Mouse (Mus musculus) heart, postnatal 0 days (tissue): Measurements from ENCODE around the gene Scgb1b30. TPM values are rescaled to one million over a fixed set of nuclear protein-coding genes. Genes with fewer than 3 reads are reported as not detected.
"Not testable (repeated sequence)": the region's sequence is repeated elsewhere in the genome, so short reads cannot be mapped to it uniquely, and the experiment has no call there.

ENCODE experiments used
- ATAC-seq: fragments of 200-750 bp; cut with Nextera tagmentation; 2 replicates; pipeline ENCODE4 v1.8.0; 2017; ENCODE audit warnings: low read depth, moderate number of reproducible peaks, moderate library complexity; ENCODE audit not compliant: insufficient read depth
- DNase-seq: peaks from one replicate; pipeline ENCODE4 v3.0.0-alpha.2; 2016; ENCODE audit warnings: low spot score
- H3K27ac ChIP-seq: fragments of 300-500 bp; sonication (generic); 2 replicates; pipeline ENCODE4 v1.5.1; 2014; ENCODE audit warnings: low read depth, mild to moderate bottlenecking
- H3K27me3 ChIP-seq: fragments of 300-500 bp; sonication (generic); 2 replicates; pipeline ENCODE4 v1.6.1; 2014; ENCODE audit warnings: low read length, mixed read lengths; ENCODE audit not compliant: control insufficient read depth, insufficient read depth
- H3K36me3 ChIP-seq: fragments of 300-500 bp; sonication (generic); replicated peaks from 2 replicates; pipeline ENCODE4 v1.6.1; 2014; ENCODE audit warnings: low read length, mixed read lengths; ENCODE audit not compliant: control insufficient read depth, insufficient read depth
- H3K4me1 ChIP-seq: fragments of 300-500 bp; sonication (generic); 2 replicates; pipeline ENCODE4 v1.6.1; 2014; ENCODE audit warnings: antibody characterized with exemption; ENCODE audit not compliant: control insufficient read depth, insufficient read depth
- H3K4me2 ChIP-seq: fragments of 300-500 bp; sonication (generic); 2 replicates; pipeline ENCODE4 v1.6.1; 2014; ENCODE audit warnings: low read depth, mild to moderate bottlenecking, low read length, moderate library complexity
- H3K4me3 ChIP-seq: fragments of 300-500 bp; sonication (generic); 2 replicates; pipeline ENCODE4 v1.5.1; 2014; ENCODE audit warnings: low read depth, low read length
- H3K9ac ChIP-seq: fragments of 300-500 bp; sonication (generic); replicated peaks from 2 replicates; pipeline ENCODE4 v1.6.1; 2014; ENCODE audit warnings: low read depth, low read length, mixed read lengths
- H3K9me3 ChIP-seq: fragments of 300-500 bp; sonication (generic); replicated peaks from 2 replicates; pipeline ENCODE4 v1.6.1; 2016; ENCODE audit warnings: low read length; ENCODE audit not compliant: control insufficient read depth
- CTCF ChIP-seq: IDR thresholded peaks from 2 replicates; pipeline ENCODE4 v1.5.1; 2016; ENCODE audit warnings: antibody characterized with exemption, control low read depth, low read depth
- EP300 ChIP-seq: IDR thresholded peaks from 2 replicates; pipeline ENCODE4 v1.6.1; 2016; ENCODE audit warnings: antibody characterized with exemption, low read depth
- WGBS: fragments of 180-500 bp; shearing (Covaris S2); extraction: QIAGEN DNeasy Blood & Tissue Kit; methylation state at CpG from one replicate; pipeline ENCODE4 v1.1.7; 2014; 5-methylcytosine and 5-hydroxymethylcytosine counted together
- polyA plus RNA-seq: library from polyadenylated mRNA; unstranded; fragments of >200 nt; fragmentation: Nextera tagmentation; extraction: Ambion mirVana; gene quantifications from 2 replicates; pipeline ENCODE4 v1.2.1, GENCODE M21; 2015
- total RNA-seq: library from RNA; depleted of rRNA; stranded (reverse); fragments of >200 nt; gene quantifications from 2 replicates; pipeline ENCODE4 v1.2.3, GENCODE M21; 2014; ENCODE audit warnings: low replicate concordance; rRNA removed

Scgb1b30 gene
- not detected in 2 replicates for total RNA-seq
- polyA plus RNA-seq: not detected in 2 replicates

DNA sequence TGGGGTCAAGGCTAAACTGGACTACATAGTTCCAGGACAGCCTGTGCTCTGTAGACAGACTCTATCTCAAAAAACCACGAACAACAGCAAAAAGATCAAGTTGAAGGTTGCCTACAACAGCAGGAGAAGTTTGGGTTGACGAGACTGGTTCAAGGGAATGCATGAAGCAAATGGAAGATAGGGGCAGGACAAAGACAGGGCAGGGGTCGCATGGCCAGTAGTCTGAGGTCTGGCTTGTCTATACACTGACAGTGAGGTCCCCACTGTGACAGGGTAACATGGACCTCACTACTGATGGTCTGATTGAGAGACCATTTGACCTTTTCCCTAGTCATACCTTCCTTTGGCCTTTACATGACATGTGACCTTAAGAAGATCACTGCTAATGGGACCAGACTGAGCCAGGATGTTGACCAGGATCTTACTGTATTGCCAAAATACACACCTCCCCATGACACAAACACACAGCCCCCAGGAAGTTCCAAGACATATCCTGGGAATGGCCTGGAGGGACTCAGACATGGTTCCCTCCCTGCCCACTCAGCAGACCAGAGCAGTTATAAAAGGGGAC is at the start of gene Scgb1b30:
Gene Scgb1b30 (plus strand): TSS at position 521 of the 571 bp plus-strand sequence.
- DNase-seq (no peak), ATAC-seq (no peak)
- TF ChIP-seq EP300 (no peak), CTCF (no peak)
- H3K4me2 ChIP-seq: no peak within 1 kb of the TSS
- no peak within 1 kb of the TSS for H3K4me3 ChIP-seq
- no peak within 1 kb of the TSS for H3K27ac ChIP-seq
- WGBS: 53% methylated on average over 3 of the region's 3 CpGs
- H3K36me3 ChIP-seq: no peaks in the 10 kb centered on the region
- no peaks in the 10 kb centered on the region for H3K4me1 ChIP-seq
- no peaks in the 10 kb centered on the region for H3K27me3 ChIP-seq
- H3K9me3 ChIP-seq: no peaks in the 10 kb centered on the region
- H3K9ac ChIP-seq: no peak within 1 kb of the TSS

DNA sequence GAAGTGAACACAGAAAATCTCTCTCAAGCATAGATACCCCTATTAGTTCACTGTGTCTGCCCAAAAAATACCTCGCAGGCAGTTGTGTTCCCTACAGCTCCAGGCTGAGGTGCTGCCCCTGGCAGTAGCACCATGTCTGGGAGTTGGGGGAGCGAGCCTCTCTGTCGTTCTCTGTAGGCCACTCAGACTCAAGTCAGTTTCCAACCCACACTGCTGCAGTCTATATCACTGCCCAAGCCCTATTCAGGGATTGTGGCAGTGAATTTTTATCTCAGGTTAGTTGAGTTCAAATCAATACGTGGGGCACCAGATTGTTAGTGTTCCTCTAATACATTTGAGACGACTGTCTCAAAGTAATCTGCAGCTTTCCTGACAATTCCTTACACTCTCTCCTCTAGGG is 27.1 kb upstream of the Scgb1b30 start:
- 67% methylated on average over 5 of the region's 5 CpGs for WGBS
- H3K36me3 ChIP-seq, DNase-seq, H3K27me3 ChIP-seq, H3K27ac ChIP-seq, ATAC-seq, H3K4me2 ChIP-seq, H3K4me3 ChIP-seq, H3K9me3 ChIP-seq, H3K9ac ChIP-seq, H3K4me1 ChIP-seq: not testable (repeated sequence)

DNA sequence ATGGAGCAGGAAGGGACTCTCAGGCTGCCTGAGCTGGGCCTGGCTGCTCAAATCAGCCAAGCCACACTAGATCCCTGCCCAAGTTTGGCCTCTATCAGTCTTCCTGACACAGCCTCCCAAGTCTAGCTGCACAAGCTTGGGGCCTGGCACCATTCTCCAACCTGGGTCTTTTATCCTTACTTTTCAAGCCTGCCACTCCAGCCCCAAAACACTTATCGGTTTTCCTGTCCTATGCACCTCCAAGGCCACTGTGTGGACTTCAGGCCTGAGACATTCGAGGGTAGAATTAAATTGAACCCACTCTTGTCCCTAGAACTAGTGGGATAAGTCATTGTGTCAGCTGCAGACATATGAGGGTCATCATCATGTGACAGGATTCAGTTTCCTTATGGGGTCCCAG is 4.8 kb downstream of the Scgb1b30 start:
- ATAC-seq: no peak
- Histone ChIP-seq H3K36me3 (no peaks in the 10 kb centered on the region), H3K9ac (no peak overlapping the region), H3K4me3 (no peak overlapping the region), H3K4me1 (no peaks in the 10 kb centered on the region), H3K27ac (no peak overlapping the region), H3K4me2 (no peak overlapping the region), H3K9me3 (no peaks in the 10 kb centered on the region), H3K27me3 (no peaks in the 10 kb centered on the region)
- DNase-seq: no peak
- WGBS: 67% methylated on average over 2 of the region's 2 CpGs
- TF ChIP-seq CTCF: no peak
- TF ChIP-seq EP300: no peak

DNA sequence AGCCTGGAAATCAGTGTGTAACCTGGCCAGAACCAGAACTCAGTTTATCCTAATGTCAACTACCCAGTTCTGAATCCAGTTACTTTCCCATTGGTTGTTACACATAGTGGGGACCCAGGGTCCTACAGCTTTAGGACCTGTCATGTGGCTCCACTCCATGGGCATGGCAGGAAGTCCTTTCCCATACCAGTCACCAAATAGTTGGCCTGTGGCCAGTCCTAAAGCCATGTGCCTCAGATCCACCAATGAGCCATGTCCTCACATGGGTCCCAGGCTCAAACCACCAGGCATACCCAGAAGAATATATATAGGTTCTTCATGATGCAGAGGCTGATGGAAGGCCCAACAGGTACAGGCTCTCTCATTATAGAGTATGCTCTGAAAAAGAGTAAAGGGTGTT is 6.0 kb downstream of the Scgb1b30 start:
- no peaks in the 10 kb centered on the region for H3K4me1 ChIP-seq
- H3K27me3 ChIP-seq: no peaks in the 10 kb centered on the region
- H3K4me2 ChIP-seq: no peak overlapping the region
- no peak for ATAC-seq
- H3K27ac ChIP-seq: no peak overlapping the region
- TF ChIP-seq CTCF: no peak
- TF ChIP-seq EP300: no peak
- no peak overlapping the region for H3K4me3 ChIP-seq
- H3K9me3 ChIP-seq: no peaks in the 10 kb centered on the region
- no peak overlapping the region for H3K9ac ChIP-seq
- no peaks in the 10 kb centered on the region for H3K36me3 ChIP-seq
- no peak for DNase-seq

DNA sequence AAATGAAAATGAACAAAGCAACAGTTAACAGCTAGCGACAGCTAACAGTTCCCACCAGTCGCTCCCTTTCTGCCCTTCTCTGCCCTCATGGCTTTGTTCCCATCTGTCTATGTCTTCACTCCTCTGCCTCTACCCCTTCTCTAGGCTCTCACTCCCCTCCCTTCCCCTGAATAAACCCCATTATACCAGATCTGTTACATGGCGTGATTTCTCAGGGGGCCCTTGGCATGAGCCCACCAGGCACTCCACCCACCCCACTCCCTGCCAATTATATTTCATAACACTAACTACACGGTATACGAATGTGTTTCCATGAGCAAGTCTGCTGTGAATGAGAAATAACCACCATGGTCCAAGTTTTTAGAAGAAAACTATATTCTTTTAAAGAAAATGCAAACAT is 14.0 kb downstream of the Scgb1b30 start:
- no peak for ATAC-seq
- H3K36me3 ChIP-seq: peaks cover 30% of the 10 kb centered on the region
- no peak overlapping the region for H3K27ac ChIP-seq
- DNase-seq: no peak
- WGBS: 77% methylated on average over 5 of the region's 5 CpGs
- H3K4me1 ChIP-seq: no peaks in the 10 kb centered on the region
- H3K27me3 ChIP-seq: no peaks in the 10 kb centered on the region
- no peak overlapping the region for H3K4me2 ChIP-seq
- no peak for TF ChIP-seq CTCF
- no peak for TF ChIP-seq EP300
- no peak overlapping the region for H3K9ac ChIP-seq
- no peaks in the 10 kb centered on the region for H3K9me3 ChIP-seq
- no peak overlapping the region for H3K4me3 ChIP-seq

DNA sequence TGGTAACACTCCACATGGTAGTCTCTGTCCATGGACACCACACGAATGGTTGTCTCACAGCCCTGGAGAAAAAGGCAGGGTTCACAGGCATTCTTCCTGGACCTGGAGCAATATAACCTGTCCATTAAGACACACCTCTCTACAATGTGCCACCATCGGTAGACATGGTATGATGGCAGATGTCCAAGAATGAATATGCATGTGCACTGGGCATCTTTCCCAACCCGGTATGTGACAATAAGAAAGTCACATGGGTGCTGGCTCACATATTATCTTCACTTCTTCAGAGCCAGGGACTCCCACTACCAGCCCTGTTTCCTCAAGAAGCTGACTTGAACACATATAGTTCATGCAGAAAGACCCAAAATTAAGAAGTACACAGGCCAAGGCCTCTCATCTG is 21.4 kb downstream of the Scgb1b30 start:
- ATAC-seq: no peak

DNA sequence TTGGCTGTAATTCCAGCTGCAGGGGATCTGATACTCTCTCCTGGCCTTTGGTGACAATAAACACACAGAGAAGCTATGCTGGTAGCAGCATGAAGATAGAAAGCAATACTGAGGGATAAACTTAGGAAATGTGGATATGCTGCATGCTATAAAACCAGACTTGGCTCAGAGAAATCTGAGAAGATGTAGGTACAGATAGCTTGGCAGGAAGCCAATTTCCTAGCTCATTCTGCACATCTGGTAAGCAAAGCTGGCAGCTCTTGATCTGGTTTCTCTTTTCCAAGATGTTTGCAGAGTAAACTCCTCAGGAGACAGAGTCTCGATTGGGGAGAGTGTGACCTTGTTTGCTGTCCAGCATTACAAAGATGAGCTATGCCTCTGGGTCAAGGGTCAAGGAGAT is 25.4 kb downstream of the Scgb1b30 start:
- H3K9ac ChIP-seq, DNase-seq, H3K4me3 ChIP-seq, H3K9me3 ChIP-seq, H3K27me3 ChIP-seq, ATAC-seq, H3K4me2 ChIP-seq, H3K4me1 ChIP-seq, H3K27ac ChIP-seq: not testable (repeated sequence)
- peaks cover 23% of the 10 kb centered on the region for H3K36me3 ChIP-seq
- whole genome bisulfite sequencing: 28% methylated on average over 1 of the region's 1 CpGs

More for the DNA sequence above, 21.4 kb downstream of the Scgb1b30 start:
- H3K4me2 ChIP-seq: no peak overlapping the region
- H3K36me3 ChIP-seq: peaks cover 54% of the 10 kb centered on the region
- TF ChIP-seq CTCF (no peak), EP300 (no peak)
- no peak overlapping the region for H3K27ac ChIP-seq
- no peak overlapping the region for H3K9ac ChIP-seq
- H3K4me3 ChIP-seq: no peak overlapping the region
- H3K27me3 ChIP-seq: no peaks in the 10 kb centered on the region
- no peaks in the 10 kb centered on the region for H3K4me1 ChIP-seq
- no peaks in the 10 kb centered on the region for H3K9me3 ChIP-seq
- WGBS: 45% methylated on average over 3 of the region's 3 CpGs
- no peak for DNase-seq
